Mouse (Mus musculus) mouse embryonic stem cell (cell line): Measurements from ENCODE around the gene Pald1.

Experiments used
- in situ Hi-C, 2 experiments: fragments of 300-500 bp; cut with MboI; formaldehyde crosslinking; loops; 1 replicate in 1 of 2; 3 replicates in 1 of 2; pipeline ENCODE4 v1.14.3; 2019 to 2020; ENCODE audit warnings: low sequenced_read_pairs in 2 of 2, low pct_unique_long_range_greater_than_20kb in 1 of 2, mixed read lengths in 1 of 2; ENCODE audit not compliant: unreplicated experiment in 1 of 2

The Pald1 gene

DNA sequence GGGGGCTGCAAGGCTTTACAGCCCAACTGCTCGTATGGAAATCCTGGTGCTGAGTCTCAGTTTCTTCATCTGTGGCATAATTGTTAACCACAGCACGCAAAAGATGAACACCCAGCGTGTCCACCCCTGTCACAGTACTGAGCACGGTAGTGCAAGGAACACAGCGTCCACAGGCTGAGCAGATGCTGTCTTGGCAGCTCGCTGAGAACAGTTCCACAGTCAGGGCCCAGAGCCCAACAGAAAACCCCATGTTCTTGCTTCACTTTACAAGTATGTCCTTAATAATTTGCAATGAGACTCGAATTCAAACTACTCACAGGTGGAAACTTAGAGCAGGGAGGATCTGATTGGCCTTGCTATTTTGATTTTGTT lies 109.5 kb downstream of the Pald1 start:
- in situ Hi-C loops, result no loop called here

GRCm38 (mm10) chr10:61273081-61273843 lies 110.1 kb downstream of the Pald1 start, which contains the start of gene Adamts14:
Adamts14 (minus strand) TSS chr10:61273438.
- in situ Hi-C loops, result no loop called here

GRCm38 (mm10) chr10:61272631-61273030 lies 110.7 kb downstream of the Pald1 start:
- in situ Hi-C loops, result no loop called here

DNA sequence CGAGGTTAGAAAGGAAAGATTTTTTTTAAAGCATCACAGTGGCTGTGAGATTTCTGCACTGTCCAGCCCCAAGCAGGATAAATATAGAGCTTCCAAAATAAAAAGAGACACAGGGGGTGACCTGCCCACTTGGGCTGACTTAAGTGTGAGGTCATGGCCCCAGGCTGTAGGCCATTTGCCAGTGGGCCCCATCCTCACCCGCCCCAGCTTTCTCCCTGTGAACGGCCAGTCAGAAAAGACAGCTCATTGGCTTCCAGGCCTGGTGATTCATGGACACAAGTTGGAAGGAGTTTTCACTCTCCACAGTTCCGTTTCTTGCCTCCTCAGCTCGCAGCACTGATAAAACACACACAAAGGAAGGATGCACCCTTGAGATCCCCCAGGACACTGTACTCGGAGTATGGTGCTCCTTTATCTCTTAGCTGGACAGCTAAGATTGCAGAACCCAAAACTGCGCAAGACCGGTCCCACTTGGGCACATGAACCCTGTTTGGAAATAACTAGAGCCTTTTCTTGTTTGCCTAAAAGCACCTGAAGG lies 111.2 kb downstream of the Pald1 start:
- in situ Hi-C loops, result no loop called here
